Mouse (Mus musculus): ENCODE measurements around the gene Glis1.

GRCm38 (mm10) chr4:107552696-107553095, 118.3 kb downstream of the Glis1 start:
- TF ChIP-seq CTCF (IDR thresholded peaks at IDR 0.05; ENCODE audit: low read depth, low read length) (no peak), TAL1 (conservative IDR thresholded peaks at IDR 0.05; ENCODE audit: low read depth, low read length) (no peak), GATA1 (IDR thresholded peaks at IDR 0.05; ENCODE audit: borderline replicate concordance, low read length) (no peak)

Data from G1E (cell line).